Mouse (Mus musculus) brain, embryonic 14.5 days (tissue): ENCODE results near the gene Limch1.

Experiments used
- CTCF ChIP-seq: fragments of 200-500 bp; IDR thresholded peaks from 2 replicates; pipeline ENCODE4 v1.5.1; 2012; ENCODE audit warnings: inconsistent platforms, mild to moderate bottlenecking, moderate library complexity, borderline replicate concordance; ENCODE audit not compliant: insufficient read depth, insufficient read length; ENCODE audit errors: extremely low read depth
- POLR2A ChIP-seq: fragments of 200-500 bp; IDR thresholded peaks from 2 replicates; pipeline ENCODE4 v1.6.1; 2012; ENCODE audit warnings: mild to moderate bottlenecking, inconsistent platforms, borderline replicate concordance; ENCODE audit not compliant: poor library complexity, insufficient read depth, insufficient read length, severe bottlenecking; ENCODE audit errors: extremely low read depth

DNA sequence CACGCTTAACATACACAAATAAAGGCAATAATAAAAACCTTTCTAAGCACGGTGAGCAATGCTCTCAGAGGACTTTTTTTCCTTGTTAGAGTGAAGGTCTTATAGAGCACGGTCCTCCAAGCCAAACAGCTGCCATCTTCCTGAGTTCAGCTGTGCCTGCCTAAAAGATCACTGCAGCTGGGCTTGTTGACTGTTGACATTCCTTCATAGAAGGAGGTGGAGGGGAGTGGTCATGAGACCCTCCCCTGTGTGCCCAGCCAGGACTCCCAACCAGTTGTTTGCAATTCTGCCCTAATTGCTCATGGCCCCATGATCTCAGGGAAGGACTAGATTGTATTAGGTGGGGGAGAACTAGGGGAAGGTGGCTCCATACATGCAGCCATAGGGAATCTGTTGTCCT, 189.0 kb downstream of the Limch1 start:
- no peak for TF ChIP-seq CTCF
- no peak for TF ChIP-seq POLR2A
